Mouse (Mus musculus): ENCODE data around the gene Brms1l.
A peak's percentile ranks its signal among the peaks of the same experiment; 100 is the strongest.
"Not testable (repeated sequence)": the region's sequence is repeated elsewhere in the genome, so short reads cannot be mapped to it uniquely, and the experiment has no call there.

The Brms1l gene

GRCm38 (mm10) chr12:55836199-55836951, at the start of gene Brms1l:
Gene Brms1l (plus strand): TSS chr12:55836324.
- peak; percentile 100 for DNase-seq (ENCODE audit: low read depth, low spot score)

- DNase-seq (ENCODE audit: low read depth, low spot score) = not testable (repeated sequence)
Measured at GRCm38 (mm10) chr12:55794485-55794884, 41.6 kb upstream of the Brms1l start.

GRCm38 (mm10) chr12:55797103-55797502, 39.0 kb upstream of the Brms1l start:
- DNase-seq (ENCODE audit: low read depth, low spot score) = no peak

- no peak for DNase-seq (ENCODE audit: low read depth, low spot score)
Measured at GRCm38 (mm10) chr12:55798745-55799144, 37.4 kb upstream of the Brms1l start.

GRCm38 (mm10) chr12:55800144-55800543, 36.0 kb upstream of the Brms1l start:
- DNase-seq (ENCODE audit: low read depth, low spot score) = no peak

- DNase-seq (ENCODE audit: low read depth, low spot score) = peak; percentile 16
Measured at GRCm38 (mm10) chr12:55801131-55801530, 35.0 kb upstream of the Brms1l start.

- no peak for DNase-seq (ENCODE audit: low read depth, low spot score)
Measured at GRCm38 (mm10) chr12:55805035-55805434, 31.1 kb upstream of the Brms1l start.

GRCm38 (mm10) chr12:55816488-55816887, 19.6 kb upstream of the Brms1l start:
- DNase-seq (ENCODE audit: low read depth, low spot score) = no peak

GRCm38 (mm10) chr12:55820119-55820660, 15.9 kb upstream of the Brms1l start:
- peak; percentile 40 for DNase-seq (ENCODE audit: low read depth, low spot score)

- DNase-seq (ENCODE audit: low read depth, low spot score) = peak; percentile 94
Measured at GRCm38 (mm10) chr12:55820661-55821314, 15.3 kb upstream of the Brms1l start, which contains the start of gene Ralgapa1. Gene Ralgapa1 (minus strand): TSS chr12:55821167.

GRCm38 (mm10) chr12:55824027-55824426, 12.1 kb upstream of the Brms1l start:
- no peak for DNase-seq (ENCODE audit: low read depth, low spot score)

- no peak for DNase-seq (ENCODE audit: low read depth, low spot score)
Measured at GRCm38 (mm10) chr12:55825537-55825936, 10.6 kb upstream of the Brms1l start.

- peak; percentile 90 for DNase-seq (ENCODE audit: low read depth, low spot score)
Measured at GRCm38 (mm10) chr12:55831101-55831500, 5.0 kb upstream of the Brms1l start.

GRCm38 (mm10) chr12:55832961-55833360, 3.2 kb upstream of the Brms1l start:
- DNase-seq (ENCODE audit: low read depth, low spot score) = no peak

GRCm38 (mm10) chr12:55833906-55834625, 2.1 kb upstream of the Brms1l start:
- peak; percentile 25 for DNase-seq (ENCODE audit: low read depth, low spot score)

GRCm38 (mm10) chr12:55834891-55835290, 1.2 kb upstream of the Brms1l start:
- DNase-seq (ENCODE audit: low read depth, low spot score) = no peak

GRCm38 (mm10) chr12:55835857-55836198, 296 bp upstream of the Brms1l start:
- DNase-seq (ENCODE audit: low read depth, low spot score) = no peak

GRCm38 (mm10) chr12:55837495-55837894, 1.4 kb downstream of the Brms1l start:
- no peak for DNase-seq (ENCODE audit: low read depth, low spot score)

- peak; percentile 30 for DNase-seq (ENCODE audit: low read depth, low spot score)
Measured at GRCm38 (mm10) chr12:55846741-55847140, 10.6 kb downstream of the Brms1l start.

GRCm38 (mm10) chr12:55847851-55848250, 11.7 kb downstream of the Brms1l start:
- no peak for DNase-seq (ENCODE audit: low read depth, low spot score)

GRCm38 (mm10) chr12:55850650-55851049, 14.5 kb downstream of the Brms1l start:
- DNase-seq (ENCODE audit: low read depth, low spot score) = no peak

Measured in 3T3-L1 (cell line).